Mouse (Mus musculus) left cerebral cortex, adult 9 months (tissue): ENCODE data around the gene Olfr73.
"Not testable (repeated sequence)": the region's sequence is repeated elsewhere in the genome, so short reads cannot be mapped to it uniquely, and the experiment has no call there.

Source experiments
- DNase-seq, 2 experiments: peaks; one replicate each; pipeline ENCODE4 v3.0.0; 2022; ENCODE audit warnings: low spot score in 2 of 2

Gene Olfr73

GRCm38 (mm10) chr2:88037599-88037998 is at the start of gene Olfr73:
TSS of gene Olfr73 (minus strand) at chr2:88037699.
- no peak for DNase-seq

DNA sequence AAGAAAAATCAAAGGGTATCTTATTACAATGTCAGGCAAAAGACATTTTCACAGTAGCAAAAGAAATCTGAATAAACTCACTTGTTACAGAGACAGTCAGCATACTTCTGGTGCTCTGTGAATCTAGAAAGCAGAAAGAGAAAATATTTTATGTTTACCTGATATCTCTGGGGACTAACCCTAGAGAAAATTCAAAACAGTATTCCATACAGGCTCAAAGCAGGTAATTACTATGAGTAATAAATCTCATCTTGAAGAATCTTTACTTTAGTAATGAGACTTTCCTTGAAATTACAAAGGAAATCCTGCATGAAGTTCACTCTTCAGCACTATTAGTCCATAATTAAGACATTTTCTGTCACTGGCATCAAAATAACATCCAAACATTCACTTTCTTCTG is 34.2 kb upstream of the Olfr73 start, which contains the start of gene Olfr1163:
Gene Olfr1163 (minus strand): TSS at position 101 of the 400 bp plus-strand sequence.
- no peak for DNase-seq

GRCm38 (mm10) chr2:88063587-88063986 is 26.1 kb upstream of the Olfr73 start:
- no peak for DNase-seq

GRCm38 (mm10) chr2:88051029-88051428 is 13.5 kb upstream of the Olfr73 start, which contains the start of gene Olfr1162:
TSS of gene Olfr1162 (minus strand) at chr2:88051129.
- DNase-seq = no peak

GRCm38 (mm10) chr2:88022474-88022873 is 15.0 kb downstream of the Olfr73 start, which contains the start of gene Olfr1161:
TSS of gene Olfr1161 (plus strand) at chr2:88022774.
- DNase-seq = not testable (repeated sequence)

DNA sequence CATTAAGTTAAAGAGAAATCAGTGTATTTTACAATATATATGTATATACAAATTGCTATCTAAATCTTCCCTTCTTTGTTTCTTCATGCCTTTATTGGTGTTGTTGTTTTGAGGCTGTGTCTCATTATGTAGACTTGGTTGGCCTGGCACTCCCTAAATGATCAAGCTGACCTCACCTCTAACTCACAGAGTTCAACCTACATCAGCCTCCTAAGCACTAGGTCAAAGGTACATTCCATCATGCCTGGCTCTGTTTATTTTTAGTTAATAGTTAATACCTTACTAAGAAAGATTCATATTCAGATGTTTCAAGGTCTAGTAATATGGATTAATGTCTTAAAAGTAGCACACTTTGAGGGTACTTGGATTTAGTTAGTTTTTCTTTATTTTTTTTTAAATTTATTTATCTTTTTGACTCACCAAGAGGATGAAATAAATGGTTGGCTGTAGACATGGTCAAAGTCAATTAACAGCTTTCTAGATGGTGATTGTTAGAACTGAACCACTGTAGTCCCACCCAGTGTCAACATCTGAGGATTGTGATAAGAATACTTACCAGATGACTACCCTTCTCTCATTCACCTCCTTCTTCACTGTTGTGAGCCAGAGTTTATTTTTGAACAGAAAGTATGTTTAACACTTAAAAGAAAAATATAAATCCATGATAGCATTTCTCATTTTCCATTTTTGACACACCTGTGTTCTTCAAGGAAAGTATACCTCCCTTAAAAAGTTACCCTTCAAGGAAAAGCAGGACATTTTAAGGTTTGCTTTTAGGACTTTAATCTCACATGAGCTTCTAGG is 29.8 kb downstream of the Olfr73 start, which contains the start of gene Olfr1160:
Gene Olfr1160 (minus strand): TSS at position 754 of the 804 bp plus-strand sequence.
- DNase-seq = no peak

DNA sequence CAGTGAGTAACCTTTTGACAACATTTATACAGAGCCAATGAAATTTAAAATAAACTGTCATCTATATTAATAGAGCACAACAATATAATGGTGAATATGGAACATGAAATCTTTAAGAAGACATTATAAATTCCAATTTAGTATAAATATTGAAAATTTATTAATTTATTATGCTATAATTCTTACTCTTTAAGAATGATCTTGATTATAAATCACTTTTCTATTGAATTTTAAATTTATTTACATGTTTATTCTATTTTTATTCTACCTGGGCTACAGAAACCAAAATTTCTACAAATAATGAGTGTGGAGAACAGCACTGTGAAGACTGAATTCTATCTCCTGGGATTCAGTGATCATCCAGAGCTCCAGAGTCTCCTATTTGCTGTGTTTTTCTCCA is 47.7 kb downstream of the Olfr73 start, which contains the start of gene Olfr1158:
Gene Olfr1158 (plus strand): TSS at position 301 of the 400 bp plus-strand sequence.
- no peak for DNase-seq
